In genomic region chr16:11133476-11134347, GRCm38 (mm10) we compare ENCODE assay signal across 8 mouse cellular contexts. TPM values are rescaled to one million over a fixed set of nuclear protein-coding genes. Genes with fewer than 3 reads are reported as not detected.
DNase-seq lines count a peak whose midpoint lies in the region; ATAC-seq and TF ChIP-seq lines count a peak whose summit lies in the region.

No protein-coding gene starts in this region.

- intact Hi-C loops in heart, postnatal 14 days (cut with DNase I), result no loop called here

- peaks cover 36% of the 10 kb centered on the region for H3K79me3 ChIP-seq in C2C12 (ENCODE audit: low read depth)

- peak overlapping the region; percentile 99 for H3K27ac ChIP-seq in heart, embryonic 10.5 days
- peak overlapping the region; percentile 92 for H3K27ac ChIP-seq in hindbrain, embryonic 13.5 days
- H3K27ac ChIP-seq in lung, embryonic 16.5 days (ENCODE audit: low read length), result peak overlapping the region; percentile 92

- H3ac ChIP-seq in C2C12 (ENCODE audit: control insufficient read depth, insufficient read length, low read depth), result peak overlapping the region; percentile 77

- H3K4me3 ChIP-seq in heart, embryonic 10.5 days, result peak overlapping the region; percentile 95
- peak overlapping the region; percentile 89 for H3K4me3 ChIP-seq in C2C12 (ENCODE audit: insufficient read depth, poor library complexity, severe bottlenecking)
- H3K4me3 ChIP-seq in hindbrain, embryonic 13.5 days, result peak overlapping the region; percentile 98
- H3K4me3 ChIP-seq in lung, embryonic 16.5 days (ENCODE audit: low read length), result peak overlapping the region; percentile 93

- peak overlapping the region; percentile 96 for H3K9ac ChIP-seq in hindbrain, embryonic 13.5 days
- peak overlapping the region; percentile 97 for H3K9ac ChIP-seq in lung, embryonic 16.5 days (ENCODE audit: low read length)

- peaks cover 21% of the 10 kb centered on the region for H3K4me1 ChIP-seq in heart, embryonic 10.5 days
- peaks cover 35% of the 10 kb centered on the region for H3K4me1 ChIP-seq in hindbrain, embryonic 13.5 days (replicated peaks)
- H3K4me1 ChIP-seq in lung, embryonic 16.5 days (replicated peaks; ENCODE audit: control insufficient read depth, insufficient read depth, low read length), result peaks cover 20% of the 10 kb centered on the region

- no peak; the same call in 1 of the 2 replicates for ATAC-seq in hindbrain, embryonic 13.5 days (ENCODE audit: low FRiP score)
- ATAC-seq in lung, embryonic 16.5 days (ENCODE audit: low read depth), result no peak
- no peak; the same call in 1 of the 2 replicates for ATAC-seq in megakaryocyte-erythroid progenitor cell, adult 5-6 weeks (replicated peaks; ENCODE audit: low FRiP score, low TSS enrichment, poor library complexity, severe bottlenecking)

- DNase-seq in heart, embryonic 10.5 days (ENCODE audit: low spot score), result peak; percentile 87
- no peak for DNase-seq in heart, postnatal 14 days
- DNase-seq in embryo, embryonic 10 days (ENCODE audit: low spot score), result peak; percentile 21
- DNase-seq in urinary bladder, postnatal 4 days (ENCODE audit: low spot score in 2 of 2), result no peak

- TF ChIP-seq CTCF in C2C12 (IDR thresholded peaks at IDR 0.05; ENCODE audit: control insufficient read depth, insufficient read depth, insufficient read length), result no peak

- WGBS in heart, embryonic 10.5 days, result under 1% methylated on average over 34 of the region's 34 CpGs
- under 1% methylated on average over 31 of the region's 34 CpGs for WGBS in hindbrain, embryonic 13.5 days
- WGBS in lung, embryonic 16.5 days, result 0% methylated on average over 34 of the region's 34 CpGs

- no peaks in the 10 kb centered on the region for H3K9me3 ChIP-seq in heart, embryonic 10.5 days
- no peaks in the 10 kb centered on the region for H3K9me3 ChIP-seq in hindbrain, embryonic 13.5 days
- H3K9me3 ChIP-seq in lung, embryonic 16.5 days (ENCODE audit: control insufficient read depth, low read length), result no peaks in the 10 kb centered on the region

- peak overlapping the region; percentile 65 for H3K4me2 ChIP-seq in hindbrain, embryonic 13.5 days
- H3K4me2 ChIP-seq in lung, embryonic 16.5 days (ENCODE audit: low read depth, low read length), result peak overlapping the region; percentile 59

- H3K79me2 ChIP-seq in C2C12 (ENCODE audit: control insufficient read depth, insufficient read depth), result peaks cover 54% of the 10 kb centered on the region

- no peaks in the 10 kb centered on the region for H3K27me3 ChIP-seq in heart, embryonic 10.5 days (ENCODE audit: insufficient read depth, poor library complexity, severe bottlenecking)
- no peaks in the 10 kb centered on the region for H3K27me3 ChIP-seq in C2C12 (ENCODE audit: control insufficient read depth, insufficient read depth, insufficient read length)
- no peaks in the 10 kb centered on the region for H3K27me3 ChIP-seq in hindbrain, embryonic 13.5 days
- H3K27me3 ChIP-seq in lung, embryonic 16.5 days (ENCODE audit: control insufficient read depth, insufficient read depth, low read depth, low read length), result no peaks in the 10 kb centered on the region

- H3K36me3 ChIP-seq in heart, embryonic 10.5 days, result peaks cover 20% of the 10 kb centered on the region
- peaks cover 22% of the 10 kb centered on the region for H3K36me3 ChIP-seq in C2C12 (ENCODE audit: control insufficient read depth, insufficient read depth)
- peaks cover 17% of the 10 kb centered on the region for H3K36me3 ChIP-seq in hindbrain, embryonic 13.5 days
- peaks cover 15% of the 10 kb centered on the region for H3K36me3 ChIP-seq in lung, embryonic 16.5 days (ENCODE audit: control insufficient read depth, insufficient read depth, low read length)

TF ChIP-seq in C2C12, 6 proteins besides CTCF, POLR2A, EP300 and RAD21:
- no peak for TF ChIP-seq FOSL1 (IDR thresholded peaks at IDR 0.05; ENCODE audit: insufficient read depth, low read length, poor library complexity, severe bottlenecking)
- no peak for TF ChIP-seq CEBPB (IDR thresholded peaks at IDR 0.05; ENCODE audit: low read depth)
- TF ChIP-seq MAX (IDR thresholded peaks at IDR 0.05), result no peak
- no peak for TF ChIP-seq USF1 (IDR thresholded peaks at IDR 0.05; ENCODE audit: low read depth)
- TF ChIP-seq MYOD1 (IDR thresholded peaks at IDR 0.05; ENCODE audit: control insufficient read depth, insufficient read length, low read depth), result no peak
- no peak for TF ChIP-seq MYOG (IDR thresholded peaks at IDR 0.05; ENCODE audit: control insufficient read depth, extremely low read depth, insufficient read length)
TF ChIP-seq in C2C12: peak in this region for 0.

RNA-seq across cellular contexts. Expression of gene Txndc11, which starts 0.7 kb away (rescaled TPM):
- 32.8 and 40.8 TPM in 2 replicates for polyA plus RNA-seq in heart, embryonic 10.5 days (2016; fragmentation: Nextera tagmentation; extraction: Ambion mirVana)
- 10 to 100 TPM; 17.9 to 19.4 TPM for total RNA-seq in heart, postnatal 14 days (2021)
- polyA plus RNA-seq in C2C12 (2012; fragmentation: generic; extraction: Trizol), result 13.8 TPM
- 25.7 and 27.9 TPM in 2 replicates for polyA plus RNA-seq in hindbrain, embryonic 13.5 days (2015; fragmentation: Nextera tagmentation; extraction: Ambion mirVana)
- 30.1 and 30.8 TPM in 2 replicates for polyA plus RNA-seq in lung, embryonic 16.5 days (2015; fragmentation: Nextera tagmentation; extraction: Ambion mirVana)
- total RNA-seq in megakaryocyte-erythroid progenitor cell, adult 5-6 weeks (2014; fragmentation: Nextera tagmentation), result 22.6 and 27.1 TPM in 2 replicates
- total RNA-seq in megakaryocyte-erythroid progenitor cell, adult 5-6 weeks (2017), result 21.2 and 27.5 TPM in 2 replicates

RNA-seq across cellular contexts. Expression of gene Zc3h7a, which starts 42.5 kb away (rescaled TPM):
- polyA plus RNA-seq in heart, embryonic 10.5 days (2016; fragmentation: Nextera tagmentation; extraction: Ambion mirVana), result 78.2 and 82.7 TPM in 2 replicates
- 10 to 100 TPM; 38.8 to 39.5 TPM for total RNA-seq in heart, postnatal 14 days (2021)
- 10.2 TPM for polyA plus RNA-seq in C2C12 (2012; fragmentation: generic; extraction: Trizol)
- polyA plus RNA-seq in hindbrain, embryonic 13.5 days (2015; fragmentation: Nextera tagmentation; extraction: Ambion mirVana), result 77.1 and 84.1 TPM in 2 replicates
- polyA plus RNA-seq in lung, embryonic 16.5 days (2015; fragmentation: Nextera tagmentation; extraction: Ambion mirVana), result 107 and 109 TPM in 2 replicates
- total RNA-seq in megakaryocyte-erythroid progenitor cell, adult 5-6 weeks (2014; fragmentation: Nextera tagmentation), result 166 and 201 TPM in 2 replicates
- total RNA-seq in megakaryocyte-erythroid progenitor cell, adult 5-6 weeks (2017), result 167 and 226 TPM in 2 replicates

Comparison
In these comparisons a context has a peak if more than half of its experiments do, and no peak if none do; other contexts are left out.
1. DNase-seq: peak in heart, embryonic 10.5 days (single experiment) and embryo, embryonic 10 days (single experiment); none in heart, postnatal 14 days (0 of 2) and urinary bladder, postnatal 4 days (0 of 2).
2. Peak in every context shown above with its lines, with median percentiles within 50 percentile points of each other: H3K27ac ChIP-seq and H3K4me3 ChIP-seq.